Mouse (Mus musculus): ENCODE results near the gene Gm8922. TPM values are rescaled to one million over a fixed set of nuclear protein-coding genes. Genes with fewer than 3 reads are reported as not detected.
"Not testable (repeated sequence)": the region's sequence is repeated elsewhere in the genome, so short reads cannot be mapped to it uniquely, and the experiment has no call there.

Gm8922 gene
- not detected for total RNA-seq (2021)

- DNase-seq = not testable (repeated sequence)
Measured at GRCm38 (mm10) chr5:11681659-11682058, at the start of gene Gm8922. Gm8922 (plus strand) TSS chr5:11681959.

Other genes starting within 250 kb of the Gm8922 start
- not detected for gene Gm8906, start 179.3 kb upstream of the Gm8922 start, total RNA-seq (2021)
- not detected for gene Gm6460, start 87.0 kb upstream of the Gm8922 start, total RNA-seq (2021)
- not detected for gene Gm8926, start 88.6 kb downstream of the Gm8922 start, total RNA-seq (2021)
- gene Gm6465, start 163.6 kb downstream of the Gm8922 start, total RNA-seq (2021) = not detected
- not detected for gene 4933402N22Rik, start 236.1 kb downstream of the Gm8922 start, total RNA-seq (2021)

Measured in heart, postnatal 4 days (tissue).